Mouse (Mus musculus) kidney, adult 8-10 months (tissue): ENCODE results near the gene Mtx2.

ENCODE experiments used
- DNase-seq, 2 experiments: peaks; one replicate each; pipeline ENCODE4 v3.0.0; 2022

Gene Mtx2

GRCm38 (mm10) chr2:74825730-74826430 lies at the start of gene Mtx2:
Gene Mtx2 (plus strand): TSS chr2:74825803.
- peak; percentile 70 to 83 for DNase-seq

DNA sequence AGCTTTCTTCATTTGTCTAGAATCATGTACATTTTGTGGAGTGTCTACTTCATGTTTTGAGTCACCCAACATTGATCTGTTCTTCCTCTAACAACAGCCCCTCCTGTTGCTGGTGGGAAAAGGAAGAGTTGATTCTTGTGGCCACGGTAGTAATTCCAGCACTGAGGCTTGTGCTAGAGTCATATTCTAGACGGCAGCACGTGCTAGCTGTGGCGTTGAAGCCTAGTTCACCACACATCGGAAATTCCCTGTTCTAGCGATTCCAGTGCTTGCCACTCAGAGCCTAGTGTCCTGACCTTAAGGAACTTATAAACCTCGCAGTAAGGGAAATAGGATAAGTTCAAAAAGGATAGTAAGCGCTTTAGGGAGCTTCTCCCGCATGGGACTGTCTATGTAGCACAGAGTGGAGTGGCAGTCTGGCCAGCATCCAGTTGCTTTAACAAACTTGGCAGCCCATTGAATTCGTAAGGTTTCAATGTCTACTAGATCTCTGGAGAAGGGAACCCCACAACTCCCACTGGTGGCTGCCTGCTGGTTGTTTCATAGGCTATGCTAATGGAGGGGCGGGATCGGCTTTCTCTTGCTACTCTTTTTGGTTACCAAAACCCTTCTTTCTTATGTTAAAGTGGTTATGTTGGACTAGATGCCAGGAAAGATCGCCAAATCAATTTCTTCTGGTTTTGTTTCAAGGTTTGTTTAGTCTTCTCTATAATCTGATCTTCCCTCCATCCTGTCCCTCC lies 47.9 kb upstream of the Mtx2 start:
- no peak for DNase-seq

DNA sequence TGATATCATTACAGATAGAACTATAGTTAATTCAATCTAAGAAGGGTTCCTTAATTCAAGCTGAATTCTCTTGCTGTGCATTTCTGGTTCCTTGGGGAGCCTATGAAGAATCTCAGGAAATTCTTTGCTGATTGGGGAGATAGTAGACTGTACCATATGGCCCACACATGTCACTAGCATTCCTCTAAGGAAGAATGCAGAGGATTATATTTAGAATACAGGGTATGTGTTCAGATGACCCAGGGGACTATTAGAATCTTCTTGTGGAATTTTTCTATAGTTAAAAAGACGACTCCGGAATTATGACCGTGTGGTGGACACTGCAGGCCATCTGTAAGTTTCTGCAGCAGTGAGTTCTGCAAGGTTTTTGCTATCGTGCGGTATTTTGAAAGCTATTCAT lies 44.2 kb upstream of the Mtx2 start:
- DNase-seq: no peak

DNA sequence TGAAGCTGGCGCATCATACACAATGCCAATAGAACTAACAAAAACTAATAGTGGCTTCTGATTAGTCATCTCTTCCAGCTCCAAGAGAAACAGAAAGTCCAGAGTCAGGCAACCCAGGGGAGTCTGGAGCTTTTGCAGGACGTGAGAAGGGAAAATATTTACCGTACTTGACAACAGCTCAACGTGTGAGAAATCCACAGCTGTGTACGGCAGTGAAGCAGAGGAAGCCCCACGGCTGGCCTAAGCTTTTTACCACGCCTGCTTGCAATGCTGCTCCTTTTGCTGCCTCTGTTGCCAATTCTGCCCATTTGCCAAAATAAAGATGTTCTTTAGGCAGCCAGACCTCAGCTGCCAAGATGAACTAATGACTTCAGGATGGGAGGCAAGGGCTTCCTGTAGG lies 30.1 kb upstream of the Mtx2 start:
- DNase-seq: no peak

DNA sequence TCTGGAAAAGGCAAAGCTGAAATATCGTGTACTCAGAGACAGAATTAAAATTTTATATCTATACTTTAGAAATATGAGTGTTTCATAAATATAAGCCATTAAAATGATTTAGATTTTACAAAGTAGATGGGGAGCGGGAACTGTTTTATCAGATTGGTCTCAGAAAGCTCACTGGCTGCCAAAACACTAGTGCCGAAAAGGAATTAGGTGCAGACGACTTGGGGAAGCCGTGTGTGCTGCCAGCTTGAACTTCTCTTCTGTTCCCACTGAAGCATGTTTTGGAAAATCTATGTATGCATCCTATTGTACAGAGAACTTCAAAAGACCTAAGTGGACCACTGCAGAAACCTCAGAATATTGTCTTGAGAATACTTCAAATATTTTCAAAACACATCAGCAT lies 17.2 kb upstream of the Mtx2 start:
- no peak for DNase-seq

GRCm38 (mm10) chr2:74822654-74823053 lies 2.9 kb upstream of the Mtx2 start:
- no peak for DNase-seq

- DNase-seq: no peak
These were observed 253 bp upstream of the Mtx2 start for GRCm38 (mm10) chr2:74825371-74825729.

GRCm38 (mm10) chr2:74846992-74847391 lies 21.4 kb downstream of the Mtx2 start:
- no peak for DNase-seq

DNA sequence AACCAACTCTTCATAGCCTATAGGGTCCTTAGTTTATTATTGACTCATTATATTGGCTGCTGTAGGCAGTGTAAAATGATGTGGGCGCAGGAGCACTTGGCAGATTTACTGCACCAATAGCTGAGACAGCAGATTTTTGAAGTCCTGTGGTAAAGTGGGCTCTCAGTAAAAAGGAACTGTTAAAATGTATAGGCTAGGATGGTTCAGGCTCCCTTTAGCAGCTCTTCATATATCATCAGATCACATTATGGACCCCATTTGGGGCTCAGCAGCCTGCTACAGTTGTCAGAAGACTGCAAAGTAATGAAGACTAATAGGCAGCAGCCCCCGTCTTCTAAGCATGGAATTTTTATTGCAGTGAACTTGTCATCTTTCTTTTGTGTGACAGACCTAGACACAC lies 21.9 kb downstream of the Mtx2 start:
- no peak for DNase-seq

- no peak for DNase-seq
These were observed 24.4 kb downstream of the Mtx2 start for GRCm38 (mm10) chr2:74850036-74850435.

DNA sequence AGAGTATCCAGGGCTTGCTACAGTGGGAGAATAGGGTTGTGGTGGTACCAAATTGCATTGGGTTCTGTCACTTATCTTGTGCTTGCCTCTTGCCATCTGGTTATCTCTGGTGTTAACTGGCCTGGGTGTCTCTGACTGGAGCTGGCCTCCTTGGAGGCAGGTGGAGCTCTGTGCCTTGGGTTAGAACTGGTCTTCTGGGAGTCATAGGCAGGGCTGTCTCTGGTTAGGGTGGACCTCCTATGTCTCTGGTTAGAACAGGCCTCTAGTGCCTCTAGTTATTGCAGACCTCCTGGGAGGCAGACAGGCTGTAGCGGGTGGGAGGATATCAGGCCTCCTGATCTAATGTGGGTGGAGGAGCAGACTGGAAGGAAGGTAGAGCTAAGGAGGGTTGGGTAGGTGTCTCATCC lies 36.5 kb downstream of the Mtx2 start:
- no peak for DNase-seq

DNA sequence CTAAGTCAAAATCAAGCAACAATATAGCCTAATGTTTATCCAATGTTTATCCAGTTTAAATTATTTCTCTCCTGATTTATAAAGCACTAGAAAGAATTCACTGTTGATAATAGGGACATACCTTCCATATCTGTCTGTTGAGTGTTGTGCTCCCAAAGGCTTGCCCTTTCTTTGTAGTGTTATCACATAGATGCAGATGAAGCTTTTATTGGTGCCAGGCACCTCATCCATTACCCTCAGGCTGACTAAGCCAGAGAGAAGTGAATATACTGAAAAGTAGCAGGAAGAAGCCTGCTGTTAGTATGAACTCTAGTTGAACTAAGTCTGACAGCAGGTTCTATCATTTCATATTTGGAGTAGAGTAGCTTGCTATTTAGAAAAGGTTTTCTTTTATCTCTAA lies 39.8 kb downstream of the Mtx2 start:
- DNase-seq: no peak

GRCm38 (mm10) chr2:74874043-74874442 lies 48.4 kb downstream of the Mtx2 start:
- no peak for DNase-seq

DNA sequence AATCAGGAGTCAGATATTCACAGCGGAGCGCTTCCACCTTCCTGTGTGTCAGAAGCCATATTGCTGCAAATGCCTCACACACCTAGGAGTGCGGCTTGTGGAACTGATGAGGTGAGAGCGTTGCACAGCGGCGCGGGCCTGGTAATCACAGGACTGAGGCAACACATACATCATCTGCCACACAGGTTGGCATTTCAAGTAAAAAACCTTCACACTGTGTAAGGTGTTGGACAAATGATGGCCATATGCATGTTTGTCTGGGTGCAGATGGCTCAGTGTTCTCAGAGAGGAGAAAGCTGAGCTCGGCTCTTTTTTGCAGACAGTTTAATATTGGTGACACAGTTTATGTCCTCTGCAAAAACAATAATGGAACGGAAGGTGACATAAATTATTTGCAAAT lies 58.8 kb downstream of the Mtx2 start:
- DNase-seq: no peak

DNA sequence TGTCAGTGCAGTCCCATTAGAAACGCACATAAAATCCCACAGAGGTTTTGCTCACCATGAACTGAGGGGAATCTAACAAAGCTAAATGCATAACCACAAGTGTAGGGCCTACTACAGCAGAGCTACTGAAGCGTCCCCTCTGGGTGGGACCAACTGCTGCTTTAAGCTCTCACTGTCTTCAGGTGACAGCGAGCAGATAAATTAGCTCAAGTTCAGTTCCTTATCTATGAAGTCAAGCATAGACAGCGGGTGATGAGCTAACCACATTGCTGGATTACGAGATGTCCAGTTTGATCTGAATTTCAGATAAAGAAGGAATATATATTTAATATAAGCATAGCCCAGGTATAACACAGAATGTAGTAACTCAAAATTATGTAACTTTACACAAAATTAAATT lies 66.3 kb downstream of the Mtx2 start:
- no peak for DNase-seq

- DNase-seq: no peak
These were observed 67.4 kb downstream of the Mtx2 start for GRCm38 (mm10) chr2:74892881-74893615.

- no peak for DNase-seq
These were observed 68.5 kb downstream of the Mtx2 start for GRCm38 (mm10) chr2:74894061-74894460.

GRCm38 (mm10) chr2:74899973-74900372 lies 74.4 kb downstream of the Mtx2 start:
- DNase-seq: peak in 1 of 2 experiments; percentile 6

DNA sequence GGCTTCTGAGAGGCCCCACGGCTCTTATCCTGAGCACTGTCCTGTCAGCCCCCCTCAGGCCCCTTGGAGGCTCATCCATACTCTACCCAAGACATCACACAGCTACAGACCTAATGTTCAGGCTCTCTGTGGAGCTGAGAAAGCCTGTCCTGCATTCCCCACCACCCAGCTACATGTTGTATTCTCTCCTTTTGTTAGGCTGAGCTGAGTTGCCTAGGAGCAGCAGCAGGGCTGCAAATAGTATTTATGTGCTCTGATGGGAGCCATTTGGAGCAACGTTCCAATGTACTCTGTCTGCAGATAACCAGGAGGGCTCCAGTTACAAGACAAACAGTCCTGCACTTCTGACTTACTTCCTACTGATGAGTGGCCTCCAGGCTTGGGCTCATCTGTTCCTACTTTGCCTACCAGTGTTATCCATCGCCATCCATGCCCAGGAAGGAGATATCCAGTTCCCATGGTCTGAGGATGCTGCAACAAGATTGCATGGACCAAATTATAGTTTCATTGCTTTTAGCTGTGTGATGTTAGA lies 76.2 kb downstream of the Mtx2 start:
- no peak for DNase-seq

- peak; percentile 31 to 50 for DNase-seq
These were observed 82.0 kb downstream of the Mtx2 start for GRCm38 (mm10) chr2:74907368-74908291.

- no peak for DNase-seq
These were observed 86.4 kb downstream of the Mtx2 start for GRCm38 (mm10) chr2:74912031-74912430.

- no peak for DNase-seq
These were observed 92.4 kb downstream of the Mtx2 start for GRCm38 (mm10) chr2:74917880-74918537.
